ENCODE assay signal across 8 mouse cellular contexts in genomic region chr2:156839319-156840191, GRCm38 (mm10). TPM values are rescaled to one million over a fixed set of nuclear protein-coding genes. Genes with fewer than 3 reads are reported as not detected.
DNase-seq lines count a peak whose midpoint lies in the region; ATAC-seq and TF ChIP-seq lines count a peak whose summit lies in the region.

Gene Tgif2 (plus strand): TSS chr2:156840007.

- no peak within 1 kb of the TSS; the same call in 1 of the 2 replicates for H3K27ac ChIP-seq in layer of hippocampus, adult 2 months
- peak within 1 kb of the TSS; percentile 80 to 95 for H3K27ac ChIP-seq in heart, embryonic 14.5 days (replicated peaks in 1 of 2; ENCODE audit: control insufficient read depth in 1 of 2, insufficient read depth in 1 of 2, low read depth in 2 of 2, low read length in 2 of 2)
- peak within 1 kb of the TSS; percentile 94 for H3K27ac ChIP-seq in kidney, embryonic 16.5 days (ENCODE audit: low read length)

- TF ChIP-seq CTCF in layer of hippocampus, adult 2 months (conservative IDR thresholded peaks at IDR 0.05) = no peak

- H3K9ac ChIP-seq in heart, embryonic 14.5 days (ENCODE audit: low read length) = peak within 1 kb of the TSS; percentile 95
- peak within 1 kb of the TSS; percentile 82 for H3K9ac ChIP-seq in kidney, embryonic 16.5 days (replicated peaks; ENCODE audit: low read length)

- no peaks in the 10 kb centered on the region for H3K9me3 ChIP-seq in heart, embryonic 14.5 days (ENCODE audit: control insufficient read depth, low read length)
- H3K9me3 ChIP-seq in kidney, embryonic 16.5 days (ENCODE audit: low read length) = no peaks in the 10 kb centered on the region

- peak; percentile 88 for ATAC-seq in heart, embryonic 14.5 days (ENCODE audit: insufficient number of reproducible peaks, insufficient read depth, low FRiP score, low read depth)
- peak; percentile 92 for ATAC-seq in kidney, embryonic 16.5 days (ENCODE audit: low FRiP score, low TSS enrichment)

- H3K4me3 ChIP-seq in layer of hippocampus, adult 2 months = peak within 1 kb of the TSS; percentile 59
- H3K4me3 ChIP-seq in heart, embryonic 14.5 days (ENCODE audit: control insufficient read depth in 1 of 2, insufficient read depth in 1 of 2, low read depth in 1 of 2, low read length in 2 of 2) = peak within 1 kb of the TSS; percentile 69 to 91
- peak within 1 kb of the TSS; percentile 78 for H3K4me3 ChIP-seq in kidney, embryonic 16.5 days (ENCODE audit: low read length)

- peaks cover 29% of the 10 kb centered on the region for H3K36me3 ChIP-seq in heart, embryonic 14.5 days (ENCODE audit: control insufficient read depth, insufficient read depth, low read length)
- H3K36me3 ChIP-seq in kidney, embryonic 16.5 days (ENCODE audit: insufficient read depth, low read length) = peaks cover 30% of the 10 kb centered on the region

- peaks cover 30 to 37% of the 10 kb centered on the region in 2 experiments for H3K4me1 ChIP-seq in heart, embryonic 14.5 days (ENCODE audit: control insufficient read depth in 2 of 2, insufficient read depth in 2 of 2, low read length in 2 of 2)
- peaks cover 32% of the 10 kb centered on the region for H3K4me1 ChIP-seq in kidney, embryonic 16.5 days (ENCODE audit: insufficient read depth, low read length)

- no peak for DNase-seq in layer of hippocampus, adult 2 months (ENCODE audit: low spot score in 2 of 2)
- no peak for DNase-seq in layer of hippocampus, postnatal 25 days (ENCODE audit: extremely low spot score in 1 of 2, low spot score in 1 of 2)
- DNase-seq in embryo, embryonic 11 days = peak; percentile 98
- peak; percentile 91 to 96 for DNase-seq in lung, postnatal 4 days
- DNase-seq in spleen, adult 12 weeks (ENCODE audit: low spot score) = peak; percentile 56
- DNase-seq in layer of hippocampus, postnatal 36 days = no peak

- 1% methylated on average over 59 of the region's 61 CpGs for whole genome bisulfite sequencing in heart, embryonic 14.5 days
- 3% methylated on average over 47 of the region's 61 CpGs for WGBS in kidney, embryonic 16.5 days

- peak within 1 kb of the TSS; percentile 84 for H3K4me2 ChIP-seq in heart, embryonic 14.5 days (ENCODE audit: low read length)
- peak within 1 kb of the TSS; percentile 86 for H3K4me2 ChIP-seq in kidney, embryonic 16.5 days (replicated peaks; ENCODE audit: low read depth, low read length)

- no peaks in the 10 kb centered on the region for H3K27me3 ChIP-seq in heart, embryonic 14.5 days (ENCODE audit: control insufficient read depth, insufficient read depth, low read length)
- H3K27me3 ChIP-seq in kidney, embryonic 16.5 days (ENCODE audit: insufficient read depth, low read length) = no peaks in the 10 kb centered on the region

RNA-seq across cellular contexts. Expression of gene Tgif2, which starts in this region (rescaled TPM):
- total RNA-seq in layer of hippocampus, adult 2 months (2021) = 1 to 10 TPM in 1 of 2 experiments, under 1 TPM in 1; 0.77 to 1.4 TPM
- total RNA-seq in layer of hippocampus, postnatal 25 days (2021) = 1 to 10 TPM; 1.1 to 2.1 TPM
- polyA plus RNA-seq in heart, embryonic 14.5 days (2014; fragmentation: Nextera tagmentation; extraction: Ambion mirVana) = 34.0 and 36.2 TPM in 2 replicates
- 69.5 and 71.1 TPM in 2 replicates for polyA plus RNA-seq in kidney, embryonic 16.5 days (2015; fragmentation: Nextera tagmentation; extraction: Ambion mirVana)
- 1 to 10 TPM; 1.2 to 1.3 TPM for total RNA-seq in layer of hippocampus, postnatal 36 days (2021)

Comparison
In these comparisons a context has a peak if more than half of its experiments do, and no peak if none do; other contexts are left out.
1. DNase-seq: peak in embryo, embryonic 11 days (single experiment), lung, postnatal 4 days (2 of 2) and spleen, adult 12 weeks (single experiment); none in layer of hippocampus, adult 2 months (0 of 2), layer of hippocampus, postnatal 25 days (0 of 2) and layer of hippocampus, postnatal 36 days (0 of 2).
2. Peak in every context shown above with its lines, with median percentiles within 50 percentile points of each other: H3K4me3 ChIP-seq.